Mouse (Mus musculus) spleen, postnatal 4 days (tissue): Measurements from ENCODE around the gene Perm1.

Experiments
- DNase-seq, 2 experiments: peaks; one replicate each; pipeline ENCODE4 v3.0.0; 2022; ENCODE audit warnings: low spot score in 2 of 2

Perm1 gene

DNA sequence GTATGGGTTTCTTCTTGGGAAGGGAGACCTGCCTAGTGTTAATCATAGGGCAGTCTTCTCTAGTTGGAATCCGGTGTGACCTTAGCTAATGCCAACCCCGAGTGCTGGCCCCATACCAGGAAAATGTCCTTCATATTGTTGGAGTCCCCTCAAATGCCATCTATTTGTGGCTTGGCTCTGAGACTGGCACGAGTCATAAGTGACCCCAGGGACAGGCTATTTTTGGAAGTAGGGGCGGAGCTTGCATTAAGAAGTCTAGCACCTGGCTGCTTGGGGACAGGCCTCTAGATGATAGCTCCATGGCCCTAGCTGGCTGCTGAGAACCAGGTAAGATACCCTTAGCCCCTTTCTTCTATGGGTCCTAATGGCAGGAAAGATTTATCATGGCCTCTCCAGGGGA, at the start of gene Perm1:
TSS of gene Perm1 (plus strand) at position 220 of the 400 bp plus-strand sequence.
- DNase-seq = peak in 1 of 2 experiments; percentile 55

DNA sequence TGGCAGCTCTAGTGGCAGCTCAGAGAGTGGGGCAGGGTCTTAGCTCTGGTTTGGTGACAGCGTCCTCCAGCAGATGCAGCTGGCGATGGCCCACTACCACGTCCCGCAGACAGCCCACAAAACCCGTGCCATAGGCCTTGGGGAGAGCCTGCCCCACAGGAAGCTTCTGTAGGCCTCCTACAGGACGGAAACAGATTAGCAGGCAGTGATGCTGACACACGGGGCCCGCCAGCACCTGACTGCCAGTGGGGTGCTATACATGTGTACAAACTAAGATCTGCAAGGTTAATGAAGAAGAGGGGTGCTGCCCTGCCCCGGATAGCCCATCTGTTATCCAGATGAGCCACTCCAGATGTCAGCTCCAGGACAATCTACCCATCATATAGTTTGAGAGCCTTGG, 49.2 kb upstream of the Perm1 start:
- DNase-seq = peak in 1 of 2 experiments; percentile 58

DNA sequence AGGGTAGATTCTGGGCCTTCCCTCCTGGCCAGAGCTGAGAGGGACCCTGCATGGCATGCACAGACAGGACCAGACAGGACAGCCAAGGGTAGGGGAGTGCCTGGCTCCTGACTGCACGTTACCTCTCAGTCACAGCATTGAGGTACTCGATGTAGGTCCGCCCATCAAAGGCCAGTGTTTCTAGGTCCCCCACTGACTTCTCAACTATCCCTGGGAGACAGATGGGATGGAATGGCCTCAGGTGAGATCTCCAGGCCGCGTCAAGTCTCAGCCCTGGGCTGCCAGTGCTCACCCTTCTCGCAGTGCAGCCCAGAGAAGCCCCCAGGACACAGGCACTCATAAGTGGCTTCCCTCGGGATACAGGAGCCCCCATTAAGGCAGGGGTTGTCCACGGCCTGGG, 47.1 kb upstream of the Perm1 start:
- DNase-seq = peak in 1 of 2 experiments; percentile 57

DNA sequence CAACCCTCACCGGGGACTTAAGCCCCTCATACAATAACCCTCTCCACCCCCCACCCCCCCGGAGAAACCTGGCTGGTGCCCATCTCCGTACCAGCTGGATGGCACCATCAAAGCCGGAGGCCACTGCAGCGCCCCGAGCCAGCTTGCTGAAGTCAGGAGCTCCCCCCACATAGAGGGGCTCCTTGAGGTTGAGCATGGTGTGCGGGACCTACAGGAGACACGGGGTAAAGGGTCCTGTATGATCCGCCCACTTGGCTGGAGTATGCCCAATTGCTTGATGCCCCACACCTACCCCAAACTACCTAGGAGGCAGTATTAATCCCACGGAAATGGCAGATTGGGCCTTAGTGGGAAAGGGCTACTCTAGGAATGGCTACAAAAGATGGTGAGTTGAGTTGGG, 46.5 kb upstream of the Perm1 start:
- DNase-seq = peak in 1 of 2 experiments; percentile 56

DNA sequence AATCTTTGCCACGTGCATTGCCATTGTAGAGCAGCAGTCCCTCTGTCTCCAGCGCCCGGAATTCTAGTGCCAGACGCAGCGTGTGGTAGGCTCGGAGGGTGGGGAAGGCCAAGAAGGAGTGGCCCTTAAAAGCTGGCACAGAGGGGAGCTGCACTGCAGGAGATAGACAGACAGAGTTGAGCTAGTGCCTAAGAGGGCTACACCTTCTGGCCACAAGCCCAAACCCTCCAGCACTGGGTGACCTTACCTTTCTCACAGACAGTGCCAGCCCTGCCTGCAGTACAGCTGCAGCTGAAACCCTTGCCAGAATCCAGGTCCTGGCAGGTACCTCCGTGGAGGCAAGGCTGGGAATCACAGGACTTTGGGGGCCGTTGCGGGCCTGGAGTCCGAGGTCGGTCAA, 43.8 kb upstream of the Perm1 start:
- no peak for DNase-seq

DNA sequence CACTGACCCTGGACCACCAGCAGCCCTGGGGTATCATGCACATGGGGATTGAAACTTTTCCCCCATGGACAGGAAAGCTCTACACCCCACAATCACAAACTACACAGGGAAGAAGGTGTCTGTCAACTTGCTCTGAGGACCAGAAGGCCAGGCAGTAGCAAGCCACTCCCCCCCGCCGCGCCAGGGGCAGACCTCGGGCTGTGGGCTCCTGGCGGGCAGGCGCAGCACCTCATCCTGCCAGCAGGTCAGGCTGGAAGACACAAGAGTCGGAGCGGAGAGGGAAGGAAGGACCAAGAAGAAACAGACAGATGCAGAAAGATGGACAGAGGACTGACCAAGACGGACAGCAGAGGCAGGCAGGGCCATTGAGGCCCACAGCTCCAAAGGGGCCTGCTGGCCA, 38.0 kb upstream of the Perm1 start:
- no peak for DNase-seq

DNA sequence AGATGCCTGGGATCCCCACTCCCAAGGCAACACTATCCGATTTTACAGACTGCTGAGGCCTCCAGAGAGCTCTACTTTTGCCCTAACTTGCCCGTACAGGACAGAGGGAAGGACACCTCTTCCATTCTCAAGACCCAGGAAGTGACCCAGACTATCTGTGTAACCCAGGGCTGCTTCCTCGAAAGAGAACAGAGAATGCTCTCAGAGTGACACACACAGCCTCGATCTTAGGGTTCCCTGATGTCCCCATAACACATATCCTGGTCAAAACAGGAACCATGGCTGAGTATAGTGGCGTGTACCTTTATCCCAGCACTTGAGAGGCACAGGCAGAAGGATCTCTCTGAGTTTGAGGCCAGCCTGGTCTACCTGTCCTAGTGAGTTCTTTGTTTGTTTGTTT, 31.9 kb upstream of the Perm1 start:
- DNase-seq = no peak

DNA sequence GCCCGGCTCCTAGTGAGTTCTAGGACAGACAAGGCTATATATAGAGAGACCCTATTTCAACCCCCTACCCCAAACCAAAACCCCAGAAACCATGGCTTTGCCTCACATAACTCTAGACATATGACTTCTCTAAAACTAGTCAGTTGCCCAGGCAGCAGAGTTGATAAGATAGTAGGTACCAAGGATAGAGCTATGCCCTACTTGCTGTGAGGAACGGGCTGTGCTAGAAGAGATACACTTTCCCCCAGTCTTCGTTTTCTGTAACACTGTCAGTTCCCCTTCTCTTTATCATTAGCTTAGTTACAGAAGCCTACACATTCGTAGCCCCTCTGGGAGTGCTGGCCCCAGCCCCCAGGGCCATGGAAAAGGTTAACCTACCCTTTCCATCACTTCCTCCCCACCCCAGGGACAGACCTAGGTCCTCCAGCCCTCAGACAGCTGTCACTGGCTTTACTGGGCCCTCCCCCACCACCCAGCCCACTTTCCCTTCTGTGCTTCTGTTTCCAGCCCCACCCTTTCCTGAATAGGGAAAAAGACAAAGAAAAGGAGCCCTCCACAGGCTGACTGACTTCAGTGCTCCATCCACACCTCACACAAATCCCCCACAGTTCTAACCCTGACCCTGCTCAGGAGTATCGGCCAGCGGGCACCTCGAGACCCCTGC, 31.2 kb upstream of the Perm1 start:
- DNase-seq = no peak

DNA sequence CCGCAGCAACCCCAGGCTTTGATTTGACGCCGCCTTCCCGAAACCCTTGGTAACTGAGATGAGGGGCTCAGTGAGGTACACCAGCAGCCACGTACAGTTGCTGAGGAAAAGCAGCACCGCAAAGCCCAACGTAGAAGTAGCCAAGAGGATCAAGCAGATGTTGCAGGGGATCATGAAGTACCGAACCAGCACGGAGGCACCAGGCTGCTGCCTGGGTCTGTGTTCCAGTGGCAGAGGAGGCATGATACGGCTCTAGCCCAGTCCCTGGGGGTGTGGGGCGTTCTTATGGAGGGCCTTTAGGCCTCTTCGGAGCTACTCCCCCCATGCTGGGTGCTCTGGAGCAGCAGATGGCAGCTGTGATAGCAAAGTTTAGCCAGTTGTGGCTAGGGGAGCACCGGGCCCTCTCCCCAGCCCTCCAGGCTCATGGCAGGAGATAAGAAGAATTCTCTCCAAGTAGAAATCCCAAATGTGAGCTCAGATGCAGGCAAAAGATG, 30.2 kb upstream of the Perm1 start:
- no peak for DNase-seq

DNA sequence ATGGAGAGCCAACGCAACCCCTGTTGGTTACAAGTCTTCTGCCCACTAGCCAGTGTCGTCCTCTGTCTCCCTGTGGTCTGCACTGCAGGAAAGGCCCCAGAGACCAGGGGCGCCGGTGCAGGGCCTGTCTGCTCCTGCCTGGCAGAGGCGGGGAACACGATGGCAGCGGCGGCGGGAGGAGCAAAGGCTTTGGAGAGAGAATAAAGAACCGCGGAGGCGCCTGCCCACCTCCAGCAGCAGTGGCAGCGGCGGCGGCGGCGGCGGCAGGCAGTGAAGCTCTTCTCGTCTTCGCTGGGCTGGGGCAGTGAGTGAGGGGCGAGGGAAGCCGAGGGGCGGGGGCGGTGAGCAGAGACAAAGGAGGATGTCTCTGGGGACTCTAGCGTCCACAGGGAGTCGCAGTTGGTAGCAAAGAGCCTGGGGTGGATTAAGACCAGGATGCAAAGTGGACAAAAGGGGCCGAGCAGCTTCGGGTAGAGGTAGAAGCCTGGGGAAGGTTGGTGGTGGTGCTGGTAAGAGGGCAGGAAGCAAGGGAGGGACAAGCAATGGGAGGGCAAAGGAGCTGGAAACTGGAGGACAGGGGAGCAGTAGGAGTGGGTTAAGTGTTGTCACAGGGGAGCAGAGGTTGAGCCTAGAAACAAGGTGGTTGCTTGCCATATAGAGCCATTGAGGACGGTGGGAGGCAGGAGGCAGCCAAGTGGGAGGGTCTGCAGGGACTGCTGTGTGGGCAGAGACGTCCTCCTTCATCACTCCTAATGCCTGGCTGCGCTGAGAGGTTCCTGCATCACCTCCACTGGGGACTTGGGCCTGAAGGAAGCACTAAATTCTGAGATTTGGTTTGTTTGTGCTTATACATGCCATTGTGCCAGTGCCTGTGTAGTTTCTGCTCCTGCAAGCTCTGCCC, 29.5 kb upstream of the Perm1 start:
- DNase-seq = no peak

DNA sequence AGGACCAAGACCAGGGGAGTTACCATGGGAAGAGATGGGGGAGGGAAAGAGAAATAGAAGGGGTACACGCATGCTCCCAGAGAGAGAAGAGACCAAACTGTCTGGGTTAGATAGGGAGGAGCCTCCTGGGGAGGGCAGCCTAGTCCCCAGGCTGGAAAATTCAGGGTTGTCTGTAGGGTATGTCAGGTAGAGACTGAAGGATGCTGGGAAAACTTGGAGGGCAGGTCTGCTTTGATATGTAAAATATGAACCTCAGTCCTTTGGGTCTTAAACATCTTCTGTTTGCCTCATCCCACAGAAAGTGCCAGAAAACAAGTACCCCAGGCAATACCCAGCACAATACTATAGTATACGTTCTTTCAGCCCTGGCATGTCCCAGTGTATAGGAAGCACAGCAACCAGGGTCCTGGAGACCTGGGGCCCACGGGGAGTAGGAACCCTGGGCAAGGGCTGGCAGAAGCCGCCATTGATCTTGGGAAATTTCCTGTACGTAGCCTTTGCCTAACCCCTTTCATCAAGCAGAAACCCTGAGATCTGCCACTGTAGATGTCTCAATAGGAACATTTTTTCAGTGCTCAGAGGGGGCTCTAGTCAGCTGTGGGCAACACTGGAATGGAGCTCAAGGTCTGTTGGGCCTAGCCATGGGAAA, 27.4 kb upstream of the Perm1 start:
- DNase-seq = no peak

DNA sequence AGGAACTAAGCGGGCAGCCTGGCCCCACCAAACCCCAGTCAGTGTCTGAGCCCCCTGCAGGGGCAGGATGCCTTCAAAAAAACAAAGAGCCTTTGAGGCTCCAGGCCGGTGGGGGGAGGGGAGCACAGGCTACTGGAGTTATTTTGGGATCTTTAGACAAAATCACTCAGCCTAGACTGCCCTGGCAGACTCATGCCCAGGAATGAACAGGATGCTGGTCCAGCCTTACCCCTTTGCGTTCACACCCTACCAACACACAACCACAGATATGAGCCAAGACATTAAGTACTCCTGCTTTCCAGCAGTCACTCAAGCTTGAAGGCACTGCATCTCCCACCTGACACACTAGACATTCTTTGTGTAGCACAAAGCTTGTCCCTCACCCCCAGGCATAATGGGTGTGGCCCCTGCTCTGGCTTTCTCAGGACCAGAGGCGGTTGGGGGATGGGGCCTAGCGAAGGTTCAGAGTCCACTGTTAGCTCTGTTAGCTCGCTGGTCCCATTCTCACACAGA, 26.8 kb upstream of the Perm1 start:
- no peak for DNase-seq

DNA sequence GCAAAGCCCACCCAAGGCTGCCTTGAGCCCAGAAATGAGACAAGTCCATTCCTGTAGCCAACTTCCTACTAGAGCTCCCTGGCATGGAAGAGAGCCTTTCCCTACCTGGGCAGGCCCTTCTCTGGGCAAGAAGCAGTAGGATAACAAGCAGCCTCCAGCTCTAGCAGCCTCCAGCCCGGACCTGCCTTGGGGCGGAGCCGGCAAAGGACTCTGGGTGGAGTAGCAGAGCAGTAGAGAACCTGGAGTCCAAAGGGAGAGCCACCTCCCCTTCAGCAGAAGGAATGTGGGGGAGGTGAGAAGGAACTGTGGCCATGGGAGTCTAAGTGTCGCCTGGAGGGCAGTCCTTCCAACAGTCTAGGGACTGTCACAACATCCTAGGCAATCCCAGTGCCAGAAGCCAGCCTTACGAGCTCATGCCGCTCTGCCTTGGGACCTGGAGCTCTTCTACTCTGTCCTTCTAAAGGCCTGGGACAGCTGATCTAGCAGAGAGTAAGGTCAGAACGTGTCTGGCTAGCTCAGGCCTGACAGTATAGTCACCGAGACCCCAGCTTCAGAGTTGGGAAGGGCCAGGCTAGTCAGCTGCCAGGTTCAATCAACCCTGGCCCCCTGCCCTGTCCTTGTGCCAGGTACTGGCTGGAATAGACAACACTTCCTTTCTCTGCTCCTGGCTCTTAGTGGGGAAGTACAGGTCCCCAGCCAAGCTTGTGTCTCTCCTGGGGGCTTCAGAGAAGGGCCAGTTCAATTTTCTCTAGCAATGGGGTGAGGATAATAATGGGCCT, 23.1 kb upstream of the Perm1 start:
- no peak for DNase-seq

DNA sequence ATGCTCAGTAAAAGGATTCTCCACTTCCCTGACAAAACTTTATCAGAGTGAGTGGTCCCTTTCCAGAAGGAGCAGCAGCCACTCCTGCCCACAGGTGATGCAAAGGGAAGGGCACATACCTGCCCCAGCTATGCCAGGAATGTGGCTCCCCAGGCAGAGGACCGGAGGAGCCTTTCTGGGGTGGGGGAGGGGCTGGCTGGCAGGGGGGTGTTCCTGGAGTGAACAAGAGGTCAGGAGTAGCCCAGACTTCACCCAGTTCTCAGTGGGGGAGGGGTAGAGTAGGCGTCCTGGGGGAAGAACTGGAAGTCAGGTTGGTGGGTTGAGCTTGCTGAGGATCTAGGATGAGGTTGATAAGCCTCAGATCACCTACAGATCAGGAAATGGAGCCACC, 22.5 kb upstream of the Perm1 start:
- no peak for DNase-seq

DNA sequence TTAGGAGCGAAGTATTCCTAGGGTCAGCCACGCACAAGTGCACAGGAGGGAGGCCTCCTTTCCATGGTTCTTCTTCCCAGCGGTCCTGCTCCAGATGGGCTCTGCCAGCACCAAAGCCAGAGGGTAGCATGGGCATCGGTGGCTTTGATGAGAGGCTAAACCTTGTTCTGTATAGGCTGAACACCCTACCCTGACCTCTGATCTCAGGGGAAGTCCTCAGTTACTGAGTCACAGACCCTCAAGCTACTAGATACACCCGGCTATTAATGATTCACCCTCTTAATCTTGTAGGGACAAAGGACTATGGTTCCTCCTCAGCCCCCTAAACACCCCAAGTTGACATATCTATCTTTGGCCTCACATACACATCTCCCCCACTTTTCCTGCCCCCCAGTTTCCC, 21.8 kb upstream of the Perm1 start:
- no peak for DNase-seq

DNA sequence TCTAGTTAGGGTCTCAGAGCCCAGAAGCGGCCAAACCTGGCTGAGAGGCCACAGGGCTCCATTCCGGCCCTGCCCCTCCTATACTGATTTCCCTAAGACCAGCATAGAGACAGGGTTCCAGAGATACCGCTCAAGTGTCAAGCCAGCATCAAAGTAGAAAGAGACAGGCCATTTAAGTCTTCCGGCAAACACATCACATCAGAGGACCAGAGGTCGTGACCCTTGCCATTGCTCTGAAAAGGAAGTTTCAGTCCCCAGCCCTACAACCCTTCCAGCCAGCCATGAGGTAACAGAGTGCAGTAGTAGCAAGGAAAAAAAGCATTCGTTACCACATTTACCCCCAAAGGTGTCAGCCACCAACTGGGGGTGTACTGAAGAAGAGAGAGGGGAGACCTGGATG, 21.3 kb upstream of the Perm1 start:
- DNase-seq = no peak

DNA sequence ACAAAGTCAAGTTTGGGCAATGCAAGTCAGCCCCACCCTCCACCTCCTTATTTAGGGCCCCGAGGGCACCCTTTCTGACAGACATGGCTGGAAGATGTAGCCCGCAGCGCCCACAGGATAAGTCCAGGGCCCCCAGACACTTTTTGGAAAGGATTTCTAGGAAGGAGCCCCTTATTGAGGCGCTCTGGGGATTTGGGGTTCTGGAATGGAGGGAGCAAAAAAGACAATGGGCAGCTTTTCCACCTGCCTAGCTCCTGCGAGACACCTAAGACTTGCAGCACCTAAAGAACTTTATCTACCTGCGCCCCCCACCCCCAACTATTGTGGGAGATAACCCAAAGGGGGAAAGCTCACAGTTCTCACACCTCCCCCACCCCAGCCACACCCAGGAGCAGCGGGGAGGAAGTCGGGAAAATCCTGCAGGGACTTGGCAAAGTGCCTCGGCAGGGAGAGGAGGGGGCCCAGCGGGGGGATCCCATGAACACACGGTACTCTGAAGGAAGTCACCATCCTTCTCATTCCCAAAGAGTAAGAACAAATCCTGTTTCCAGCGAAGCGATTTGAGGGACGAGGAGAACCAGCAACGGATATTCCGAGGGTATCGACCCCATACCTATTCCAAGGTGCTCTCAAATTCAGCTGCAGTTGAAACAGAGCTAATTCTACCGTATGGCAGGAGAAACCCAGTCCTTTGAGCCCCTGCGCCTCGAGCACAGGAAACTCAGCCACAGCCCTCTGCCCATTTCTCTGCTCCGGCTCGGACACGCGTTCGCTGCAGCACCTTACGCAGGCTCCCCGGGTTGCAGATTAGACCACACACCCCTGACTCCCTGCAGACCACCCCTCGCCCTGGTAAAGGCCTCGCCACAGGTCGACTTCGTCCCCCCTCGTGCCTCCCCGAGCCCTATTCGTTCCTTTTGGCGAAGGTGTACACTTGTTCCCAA, 19.5 kb upstream of the Perm1 start:
- DNase-seq = peak; percentile 37 to 75

DNA sequence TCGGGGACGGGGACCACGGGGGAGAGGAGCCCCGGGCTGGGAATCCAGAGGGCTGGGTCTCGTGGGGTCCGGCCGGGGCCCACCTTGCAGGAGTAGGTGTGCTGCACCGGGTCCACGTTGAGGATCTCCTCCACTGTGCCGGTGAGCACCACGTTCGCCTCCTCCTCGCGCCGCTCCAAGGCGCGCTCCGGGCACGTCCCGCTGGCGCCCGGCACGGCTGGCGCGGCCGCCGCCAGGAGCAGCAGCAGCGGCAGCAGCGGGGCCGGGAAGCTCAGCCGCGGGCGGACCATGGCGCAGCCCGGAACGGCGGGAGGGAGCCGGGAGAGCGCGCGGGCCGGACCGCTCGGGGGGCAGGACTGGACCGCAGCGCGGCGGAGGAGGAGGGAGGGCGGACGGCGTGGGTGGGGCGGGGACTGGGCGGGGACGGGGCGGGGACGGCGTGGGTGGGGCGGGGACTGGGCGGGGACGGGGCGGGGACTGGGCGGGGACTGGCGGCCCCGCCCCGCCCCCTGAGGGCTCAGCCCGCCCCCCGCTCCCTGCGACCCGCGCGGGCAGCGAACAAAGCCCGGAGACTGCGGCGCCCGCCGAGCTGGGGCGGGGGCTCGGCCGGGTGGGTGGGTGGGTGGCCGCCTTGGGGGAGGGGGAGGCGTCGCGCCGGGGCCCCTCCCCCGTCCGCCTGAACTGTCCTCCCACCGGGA, 18.4 kb upstream of the Perm1 start, which contains the start of gene Agrn:
TSS of gene Agrn (minus strand) at position 358 of the 698 bp plus-strand sequence.
- DNase-seq = peak; percentile 72 to 87

DNA sequence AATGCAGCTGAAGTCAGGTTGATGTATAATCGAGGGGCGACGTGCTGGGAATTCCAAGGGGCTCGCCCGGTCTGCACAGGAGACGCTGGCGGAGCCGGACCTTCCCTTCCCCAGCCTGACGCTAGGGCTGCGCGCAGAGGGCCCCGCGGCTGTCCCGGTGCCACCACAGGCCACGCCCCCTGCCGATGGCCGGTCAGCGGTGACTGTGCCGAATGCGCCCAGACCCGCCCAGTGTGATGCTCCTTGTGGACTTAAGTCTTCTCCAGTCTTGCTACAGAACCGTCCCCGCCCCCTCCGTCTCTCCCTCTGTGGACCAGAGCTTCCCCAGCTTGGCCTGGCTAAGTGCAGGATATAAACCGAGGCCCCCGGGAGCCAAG, 17.9 kb upstream of the Perm1 start:
- peak; percentile 90 to 94 for DNase-seq
